Mouse (Mus musculus): Measurements from ENCODE around the gene Prss50. TPM values are rescaled to one million over a fixed set of nuclear protein-coding genes. Genes with fewer than 3 reads are reported as not detected.

The Prss50 gene
- polyA plus RNA-seq, 1 experiment from 2014 or later, result 1.1 TPM

- Histone ChIP-seq H3K4me1 (no peaks in the 10 kb centered on the region; the same call in 1 of the 2 replicates), H3K27me3 (ENCODE audit: poor library complexity, severe bottlenecking) (no peaks in the 10 kb centered on the region), H3K4me3 (no peak overlapping the region), H3K36me3 (replicated peaks) (no peaks in the 10 kb centered on the region), H3K27ac (no peak overlapping the region), H3K9me3 (no peaks in the 10 kb centered on the region)
- 88% methylated on average over 2 of the region's 2 CpGs for WGBS
- no peak for DNase-seq (ENCODE audit: extremely low spot score, low spot score)
Measured at GRCm38 (mm10) chr9:110841438-110841837, 16.3 kb upstream of the Prss50 start.

GRCm38 (mm10) chr9:110844206-110844605, 13.6 kb upstream of the Prss50 start, which contains the start of gene Prss46:
TSS of gene Prss46 (plus strand) at chr9:110844506.
- H3K27me3 ChIP-seq (ENCODE audit: poor library complexity, severe bottlenecking), result no peaks in the 10 kb centered on the region
- no peak within 1 kb of the TSS for H3K27ac ChIP-seq
- no peaks in the 10 kb centered on the region for H3K9me3 ChIP-seq
- H3K4me1 ChIP-seq, result no peaks in the 10 kb centered on the region
- no peak within 1 kb of the TSS for H3K4me3 ChIP-seq
- no peaks in the 10 kb centered on the region for H3K36me3 ChIP-seq (replicated peaks)
- WGBS, result 84% methylated on average over 10 of the region's 10 CpGs
- DNase-seq (ENCODE audit: extremely low spot score, low spot score), result no peak

- Histone ChIP-seq H3K9me3 (no peaks in the 10 kb centered on the region), H3K4me3 (no peak overlapping the region), H3K36me3 (replicated peaks) (no peaks in the 10 kb centered on the region), H3K27me3 (ENCODE audit: poor library complexity, severe bottlenecking) (no peaks in the 10 kb centered on the region), H3K4me1 (no peaks in the 10 kb centered on the region), H3K27ac (no peak overlapping the region)
- WGBS, result 86% methylated on average over 7 of the region's 7 CpGs
- no peak for DNase-seq (ENCODE audit: extremely low spot score, low spot score)
Measured at GRCm38 (mm10) chr9:110849162-110849561, 8.6 kb upstream of the Prss50 start.

- 80% methylated on average over 7 of the region's 7 CpGs for WGBS
- Histone ChIP-seq H3K36me3 (replicated peaks) (no peaks in the 10 kb centered on the region), H3K27me3 (ENCODE audit: poor library complexity, severe bottlenecking) (peaks cover 43% of the 10 kb centered on the region), H3K4me3 (no peak overlapping the region), H3K4me1 (peaks cover 13% of the 10 kb centered on the region), H3K9me3 (no peaks in the 10 kb centered on the region), H3K27ac (no peak overlapping the region)
- DNase-seq (ENCODE audit: extremely low spot score, low spot score), result no peak
Measured at GRCm38 (mm10) chr9:110855903-110856302, 1.9 kb upstream of the Prss50 start.

- Histone ChIP-seq H3K36me3 (replicated peaks) (no peaks in the 10 kb centered on the region), H3K4me3 (no peak overlapping the region), H3K9me3 (no peaks in the 10 kb centered on the region), H3K27me3 (ENCODE audit: poor library complexity, severe bottlenecking) (peaks cover 43% of the 10 kb centered on the region), H3K4me1 (peaks cover 13% of the 10 kb centered on the region), H3K27ac (no peak overlapping the region)
- 73% methylated on average over 4 of the region's 4 CpGs for WGBS
- DNase-seq (ENCODE audit: extremely low spot score, low spot score), result no peak
Measured at GRCm38 (mm10) chr9:110856920-110857319, 847 bp upstream of the Prss50 start.

GRCm38 (mm10) chr9:110858523-110858922, 756 bp downstream of the Prss50 start:
- Histone ChIP-seq H3K36me3 (replicated peaks) (no peaks in the 10 kb centered on the region), H3K27me3 (ENCODE audit: poor library complexity, severe bottlenecking) (peaks cover 43% of the 10 kb centered on the region), H3K4me1 (peaks cover 13% of the 10 kb centered on the region), H3K4me3 (no peak overlapping the region), H3K27ac (no peak overlapping the region), H3K9me3 (no peaks in the 10 kb centered on the region)
- 53% methylated on average over 5 of the region's 5 CpGs for WGBS
- no peak for DNase-seq (ENCODE audit: extremely low spot score, low spot score)

- no peak overlapping the region for H3K27ac ChIP-seq
- H3K9me3 ChIP-seq, result no peaks in the 10 kb centered on the region
- H3K27me3 ChIP-seq (ENCODE audit: poor library complexity, severe bottlenecking), result peaks cover 43% of the 10 kb centered on the region
- no peaks in the 10 kb centered on the region for H3K36me3 ChIP-seq (replicated peaks)
- 94% methylated on average over 5 of the region's 5 CpGs for WGBS
- H3K4me1 ChIP-seq, result peaks cover 13% of the 10 kb centered on the region
- no peak overlapping the region for H3K4me3 ChIP-seq
- DNase-seq (ENCODE audit: extremely low spot score, low spot score), result no peak
Measured at GRCm38 (mm10) chr9:110858967-110859596, 1.3 kb downstream of the Prss50 start.

- 22% methylated on average over 7 of the region's 7 CpGs for WGBS
- H3K27ac ChIP-seq, result no peak overlapping the region
- peaks cover 23% of the 10 kb centered on the region for H3K4me1 ChIP-seq
- H3K36me3 ChIP-seq (replicated peaks), result no peaks in the 10 kb centered on the region
- H3K4me3 ChIP-seq, result no peak overlapping the region
- H3K27me3 ChIP-seq (ENCODE audit: poor library complexity, severe bottlenecking), result peaks cover 52% of the 10 kb centered on the region
- DNase-seq (ENCODE audit: extremely low spot score, low spot score), result peak; percentile 47
- H3K9me3 ChIP-seq, result no peaks in the 10 kb centered on the region
Measured at GRCm38 (mm10) chr9:110871030-110871429, 13.3 kb downstream of the Prss50 start.

GRCm38 (mm10) chr9:110873681-110874659, 16.2 kb downstream of the Prss50 start:
- Histone ChIP-seq H3K4me1 (peaks cover 23% of the 10 kb centered on the region), H3K9me3 (no peaks in the 10 kb centered on the region), H3K27me3 (ENCODE audit: poor library complexity, severe bottlenecking) (peaks cover 77% of the 10 kb centered on the region), H3K4me3 (peak overlapping the region; percentile 51), H3K27ac (peak overlapping the region; percentile 60), H3K36me3 (replicated peaks) (no peaks in the 10 kb centered on the region)
- WGBS, result 11% methylated on average over 40 of the region's 40 CpGs
- no peak for DNase-seq (ENCODE audit: extremely low spot score, low spot score)

- DNase-seq (ENCODE audit: extremely low spot score, low spot score), result no peak
- peaks cover 29% of the 10 kb centered on the region for H3K4me1 ChIP-seq
- no peak overlapping the region for H3K27ac ChIP-seq
- H3K9me3 ChIP-seq, result no peaks in the 10 kb centered on the region
- H3K4me3 ChIP-seq, result no peak overlapping the region
- WGBS, result 23% methylated on average over 3 of the region's 3 CpGs
- no peaks in the 10 kb centered on the region for H3K36me3 ChIP-seq (replicated peaks)
- peaks cover 84% of the 10 kb centered on the region for H3K27me3 ChIP-seq (ENCODE audit: poor library complexity, severe bottlenecking)
Measured at GRCm38 (mm10) chr9:110874660-110875191, 17.0 kb downstream of the Prss50 start.

GRCm38 (mm10) chr9:110875288-110875695, 17.5 kb downstream of the Prss50 start:
- H3K9me3 ChIP-seq, result no peaks in the 10 kb centered on the region
- WGBS, result 14% methylated on average over 5 of the region's 6 CpGs
- no peak for DNase-seq (ENCODE audit: extremely low spot score, low spot score)
- H3K27me3 ChIP-seq (ENCODE audit: poor library complexity, severe bottlenecking), result peaks cover 87% of the 10 kb centered on the region
- peak overlapping the region; percentile 30; the same call in 1 of the 2 replicates for H3K27ac ChIP-seq
- no peak overlapping the region for H3K4me3 ChIP-seq
- peaks cover 35% of the 10 kb centered on the region for H3K4me1 ChIP-seq
- no peaks in the 10 kb centered on the region for H3K36me3 ChIP-seq (replicated peaks)

GRCm38 (mm10) chr9:110877353-110877752, 19.6 kb downstream of the Prss50 start:
- H3K9me3 ChIP-seq, result no peaks in the 10 kb centered on the region
- H3K36me3 ChIP-seq (replicated peaks), result no peaks in the 10 kb centered on the region
- no peak overlapping the region for H3K27ac ChIP-seq
- no peak overlapping the region for H3K4me3 ChIP-seq
- H3K4me1 ChIP-seq, result peaks cover 40% of the 10 kb centered on the region
- no peak for DNase-seq (ENCODE audit: extremely low spot score, low spot score)
- WGBS, result 90% methylated on average over 1 of the region's 1 CpGs
- H3K27me3 ChIP-seq (ENCODE audit: poor library complexity, severe bottlenecking), result peaks cover 92% of the 10 kb centered on the region

- H3K4me1 ChIP-seq, result peaks cover 40% of the 10 kb centered on the region
- no peak for DNase-seq (ENCODE audit: extremely low spot score, low spot score)
- H3K27me3 ChIP-seq (ENCODE audit: poor library complexity, severe bottlenecking), result peaks cover 89% of the 10 kb centered on the region
- no peaks in the 10 kb centered on the region for H3K36me3 ChIP-seq (replicated peaks)
- WGBS, result 86% methylated on average over 5 of the region's 5 CpGs
- no peaks in the 10 kb centered on the region for H3K9me3 ChIP-seq
- no peak overlapping the region for H3K27ac ChIP-seq
- H3K4me3 ChIP-seq, result no peak overlapping the region
Measured at GRCm38 (mm10) chr9:110877888-110878287, 20.1 kb downstream of the Prss50 start.
